Mouse (Mus musculus): ENCODE data around the gene H2-K1.
"Not testable (repeated sequence)": the region's sequence is repeated elsewhere in the genome, so short reads cannot be mapped to it uniquely, and the experiment has no call there.

H2-K1 gene

GRCm38 (mm10) chr17:34026917-34027655 lies 26.9 kb upstream of the H2-K1 start:
- peak in 1 of 2 experiments; percentile 51 for DNase-seq

GRCm38 (mm10) chr17:34026221-34026620 lies 26.1 kb upstream of the H2-K1 start:
- peak in 1 of 2 experiments; percentile 11 for DNase-seq

- peak in 1 of 2 experiments; percentile 19 for DNase-seq
Observed at GRCm38 (mm10) chr17:34025756-34026151, 25.6 kb upstream of the H2-K1 start.

GRCm38 (mm10) chr17:34024861-34025755 lies 25.0 kb upstream of the H2-K1 start:
- DNase-seq, result peak in 1 of 2 experiments; percentile 39

DNA sequence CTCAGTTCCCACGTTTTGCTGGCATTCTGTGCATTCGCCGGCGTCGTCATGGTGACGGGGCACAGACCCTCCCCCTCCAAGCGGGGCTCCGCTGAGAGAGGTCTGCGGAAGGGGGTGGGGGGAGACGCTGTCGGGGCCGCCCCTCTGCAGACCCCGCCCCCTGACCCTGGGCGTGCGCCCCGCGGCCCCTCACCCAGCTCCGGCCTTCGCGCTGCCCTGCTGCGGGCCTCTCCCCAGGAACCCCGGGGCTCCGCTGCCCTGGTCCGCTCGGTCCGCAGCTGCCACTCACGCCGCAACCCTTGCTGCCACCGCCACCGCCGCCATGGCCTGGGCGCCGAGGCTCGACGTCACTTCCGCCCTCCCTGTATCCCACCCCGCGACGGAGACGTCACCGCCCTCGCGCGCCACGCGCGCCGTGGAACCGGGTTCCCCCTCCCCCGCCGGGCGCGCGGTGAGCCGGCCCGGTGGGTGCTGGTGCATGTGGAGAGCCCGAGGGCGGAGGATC lies 24.2 kb upstream of the H2-K1 start, which contains the start of gene Ring1:
Gene Ring1 (minus strand): TSS at position 364 of the 505 bp plus-strand sequence.
- peak; percentile 88 to 92 for DNase-seq

- DNase-seq, result no peak
Observed at GRCm38 (mm10) chr17:34023678-34024077, 23.5 kb upstream of the H2-K1 start.

- peak in 1 of 2 experiments; percentile 11 for DNase-seq
Observed at GRCm38 (mm10) chr17:34022987-34023386, 22.8 kb upstream of the H2-K1 start.

GRCm38 (mm10) chr17:34022414-34022783 lies 22.3 kb upstream of the H2-K1 start:
- DNase-seq, result no peak

GRCm38 (mm10) chr17:34021539-34022413 lies 21.6 kb upstream of the H2-K1 start:
- no peak for DNase-seq

- no peak for DNase-seq
Observed at GRCm38 (mm10) chr17:34013436-34013835, 13.3 kb upstream of the H2-K1 start.

DNA sequence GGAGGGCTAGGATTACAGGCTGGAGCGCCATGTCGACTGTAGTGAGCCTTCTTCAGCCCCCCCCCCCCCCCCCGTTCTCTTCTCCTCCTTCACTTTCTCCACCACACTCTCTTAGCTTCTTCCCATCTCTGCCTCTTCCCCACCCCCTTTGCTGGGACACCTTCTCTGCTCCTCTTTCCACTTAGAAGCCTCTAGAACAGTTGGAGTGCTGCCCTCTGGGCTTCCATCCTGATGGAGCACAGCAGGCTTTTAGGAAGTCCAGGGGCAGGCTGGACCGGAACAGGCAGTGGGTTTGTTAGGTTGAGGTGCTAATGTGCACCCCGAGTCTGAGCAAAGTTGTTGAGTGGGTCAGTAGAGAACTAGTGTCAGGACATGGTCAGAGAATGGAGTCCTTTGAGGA lies 10.0 kb upstream of the H2-K1 start:
- no peak for DNase-seq

- no peak for DNase-seq
Observed at GRCm38 (mm10) chr17:34006570-34006969, 6.4 kb upstream of the H2-K1 start.

- DNase-seq, result peak; percentile 21 to 40
Observed at GRCm38 (mm10) chr17:34003426-34003825, 3.3 kb upstream of the H2-K1 start.

DNA sequence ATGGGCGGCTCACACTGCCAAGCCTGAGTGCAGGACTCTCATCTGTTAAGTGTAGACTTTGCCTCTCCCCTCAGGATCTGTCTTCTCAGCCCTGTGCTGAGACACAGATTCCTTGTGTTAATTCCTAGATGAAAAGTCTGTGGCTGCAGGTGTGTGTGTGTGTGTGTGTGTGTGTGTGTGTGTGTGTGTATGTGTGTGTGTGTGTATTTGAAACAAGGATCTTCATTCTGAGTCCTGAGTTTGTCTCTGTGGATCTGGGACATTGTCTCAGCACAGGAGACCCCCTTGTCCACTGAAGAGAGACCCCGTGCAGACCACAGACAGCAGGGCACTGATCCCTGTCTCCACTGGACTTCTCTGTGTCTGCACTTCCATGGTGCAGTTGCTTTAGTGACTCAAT lies 649 bp upstream of the H2-K1 start:
- DNase-seq, result not testable (repeated sequence)

GRCm38 (mm10) chr17:33999341-34000149 lies 602 bp downstream of the H2-K1 start:
- DNase-seq, result peak in 1 of 2 experiments; percentile 16

GRCm38 (mm10) chr17:33998697-33999096 lies 1.4 kb downstream of the H2-K1 start:
- not testable (repeated sequence) for DNase-seq

- DNase-seq, result not testable (repeated sequence)
Observed at GRCm38 (mm10) chr17:33997025-33997424, 3.1 kb downstream of the H2-K1 start.

DNA sequence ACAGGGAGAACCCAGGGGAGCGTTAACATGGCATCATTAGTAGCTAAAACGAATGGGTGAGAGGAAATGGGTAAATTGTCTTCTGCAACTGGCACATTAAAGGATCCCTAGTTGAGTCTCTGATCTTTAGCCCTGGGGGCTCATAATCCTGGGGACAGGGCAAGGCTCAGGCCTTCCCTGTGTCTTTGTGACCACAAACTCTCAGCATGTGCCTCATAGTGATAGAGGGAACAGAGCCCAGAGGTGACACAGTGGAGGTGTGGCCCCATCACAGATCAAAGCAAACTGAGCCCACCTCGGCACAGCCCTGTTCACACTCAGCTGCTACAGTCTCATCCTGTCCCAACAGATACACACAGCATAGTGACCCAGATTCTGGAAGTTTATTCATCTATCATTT lies 4.5 kb downstream of the H2-K1 start:
- no peak for DNase-seq

DNA sequence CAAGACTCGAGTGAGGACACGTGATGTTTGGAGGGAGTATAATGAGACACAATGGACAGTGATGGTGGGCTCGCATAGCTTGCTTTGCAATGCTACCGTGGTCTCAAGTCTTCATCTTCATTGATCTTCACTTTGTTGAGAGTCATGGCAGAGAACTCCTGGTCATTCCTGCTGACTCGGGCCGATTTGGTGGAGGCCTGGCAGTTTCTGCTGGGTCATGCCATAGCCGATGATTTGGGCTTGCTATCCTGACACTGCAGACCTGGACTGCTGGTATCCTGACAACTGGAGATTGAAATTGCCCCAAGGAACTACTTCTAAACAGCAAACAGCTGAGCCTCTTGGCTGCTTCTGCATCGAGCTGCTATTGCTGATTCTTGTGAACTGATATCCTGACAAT lies 5.2 kb downstream of the H2-K1 start:
- no peak for DNase-seq

GRCm38 (mm10) chr17:33991788-33992664 lies 8.1 kb downstream of the H2-K1 start:
- DNase-seq, result peak; percentile 63 to 73

DNA sequence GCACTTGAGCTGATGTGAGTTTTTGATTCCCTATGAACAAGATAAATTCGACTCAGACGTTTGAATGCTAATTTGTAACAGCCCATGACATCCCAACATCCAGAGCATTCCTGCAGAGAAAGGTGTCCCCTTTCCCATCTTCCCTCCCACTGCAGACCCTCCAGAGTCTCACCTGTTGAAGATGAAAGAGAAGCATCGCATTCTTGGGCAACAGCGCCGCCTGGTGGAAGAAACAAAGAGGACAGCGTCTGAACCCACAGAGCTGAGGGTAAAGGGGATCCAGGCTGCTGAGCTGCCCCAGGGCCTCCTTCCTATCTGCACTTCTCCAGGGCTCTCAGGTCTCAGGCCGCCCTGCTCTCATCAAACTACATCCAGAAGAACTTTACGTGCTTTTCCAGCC lies 18.0 kb downstream of the H2-K1 start:
- DNase-seq, result peak; percentile 72 to 79

Measured in cerebellum, adult 18-20 months (tissue).